Mouse (Mus musculus) stomach, embryonic 14.5 days (tissue): ENCODE measurements around the gene Olfr172. TPM values are rescaled to one million over a fixed set of nuclear protein-coding genes. Genes with fewer than 3 reads are reported as not detected.

Experiments
- ATAC-seq: fragments of 200-750 bp; cut with Nextera tagmentation; 2 replicates; pipeline ENCODE4 v1.8.0; 2017; ENCODE audit warnings: low read depth, moderate TSS enrichment; ENCODE audit not compliant: insufficient number of reproducible peaks, insufficient read depth, low FRiP score
- H3K27ac ChIP-seq: fragments of 300-500 bp; sonication (generic); 2 replicates; pipeline ENCODE4 v1.5.1; 2014; ENCODE audit warnings: mild to moderate bottlenecking, low read length, moderate library complexity, mixed read lengths
- H3K27me3 ChIP-seq: fragments of 300-500 bp; sonication (generic); 2 replicates; pipeline ENCODE4 v1.6.1; 2014; ENCODE audit warnings: low read length, control low read depth, mixed read lengths; ENCODE audit not compliant: control insufficient read depth, insufficient read depth
- H3K36me3 ChIP-seq: fragments of 300-500 bp; sonication (generic); 2 replicates; pipeline ENCODE4 v1.6.1; 2014; ENCODE audit warnings: mild to moderate bottlenecking, control low read depth, low read length, moderate library complexity, mixed read lengths; ENCODE audit not compliant: control insufficient read depth, insufficient read depth
- H3K4me1 ChIP-seq: fragments of 300-500 bp; sonication (generic); 2 replicates; pipeline ENCODE4 v1.6.1; 2014; ENCODE audit warnings: low read length, control low read depth, mixed read lengths; ENCODE audit not compliant: control insufficient read depth, insufficient read depth
- H3K4me2 ChIP-seq: fragments of 300-500 bp; sonication (generic); replicated peaks from 2 replicates; pipeline ENCODE4 v1.6.1; 2014; ENCODE audit warnings: low read depth, low read length, control low read depth
- H3K4me3 ChIP-seq: fragments of 300-500 bp; sonication (generic); 2 replicates; pipeline ENCODE4 v1.5.1; 2014; ENCODE audit warnings: low read depth, low read length, control low read depth
- H3K9ac ChIP-seq: fragments of 300-500 bp; sonication (generic); replicated peaks from 2 replicates; pipeline ENCODE4 v1.6.1; 2014; ENCODE audit warnings: low read depth, mild to moderate bottlenecking, control low read depth, low read length, moderate library complexity, mixed read lengths
- H3K9me3 ChIP-seq: fragments of 300-500 bp; sonication (generic); 2 replicates; pipeline ENCODE4 v1.6.1; 2016; ENCODE audit warnings: low read depth, low read length, control low read depth; ENCODE audit not compliant: control insufficient read depth
- WGBS: fragments of 180-500 bp; shearing (Covaris S2); extraction: QIAGEN DNeasy Blood & Tissue Kit; methylation state at CpG from one replicate; pipeline ENCODE4 v1.1.7; 2014; 5-methylcytosine and 5-hydroxymethylcytosine counted together
- polyA plus RNA-seq: library from polyadenylated mRNA; unstranded; fragments of >200 nt; fragmentation: Nextera tagmentation; extraction: Ambion mirVana; gene quantifications from 2 replicates; pipeline ENCODE4 v1.2.1, GENCODE M21; 2014

Olfr172 gene
- polyA plus RNA-seq, 1 experiment from 2014 or later = not detected

DNA sequence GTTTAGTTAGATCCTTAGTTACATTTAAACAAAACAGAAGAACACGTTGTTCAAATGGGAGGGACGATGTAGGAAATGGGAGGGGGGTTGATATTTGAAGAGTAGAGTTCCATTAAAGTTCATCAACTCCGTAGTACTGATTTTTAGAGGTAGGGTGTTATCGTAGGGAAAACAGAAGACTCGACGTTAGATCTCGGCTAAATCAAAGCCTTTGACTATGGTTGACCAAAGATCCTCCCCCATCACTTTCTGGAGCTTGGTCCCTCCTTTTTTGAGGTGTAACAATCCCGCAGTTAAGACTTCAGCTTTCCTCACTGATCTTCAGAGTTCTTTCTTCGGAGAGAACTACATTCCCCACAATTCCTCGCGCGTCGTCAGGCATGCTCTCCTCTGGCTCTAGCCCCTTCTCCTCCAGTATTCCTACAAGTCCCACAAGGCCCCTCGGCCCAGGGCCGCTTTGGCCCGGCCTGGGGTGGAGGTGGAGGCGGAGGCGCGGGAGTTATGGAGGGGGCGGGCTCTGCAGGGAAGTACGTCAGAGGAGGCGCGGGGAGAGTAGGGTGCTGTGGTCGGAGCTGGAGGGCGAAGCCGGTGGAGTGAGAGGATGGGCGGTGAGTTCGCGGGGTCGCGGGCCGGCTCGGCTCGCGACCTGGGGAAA, 35.4 kb downstream of the Olfr172 start, which contains the start of gene Cldnd1:
Gene Cldnd1, plus strand, starts transcription at position 434 of the 655 bp plus-strand sequence.
- Histone ChIP-seq H3K9me3 (no peaks in the 10 kb centered on the region), H3K9ac (peak within 1 kb of the TSS; percentile 68), H3K4me1 (peaks cover 3% of the 10 kb centered on the region; the same call in 1 of the 2 replicates), H3K36me3 (peaks cover 15% of the 10 kb centered on the region; the same call in 1 of the 2 replicates), H3K27ac (peak within 1 kb of the TSS; percentile 75), H3K4me3 (peak within 1 kb of the TSS; percentile 78), H3K27me3 (no peaks in the 10 kb centered on the region), H3K4me2 (peak within 1 kb of the TSS; percentile 58)
- WGBS = 1% methylated on average over 28 of the region's 35 CpGs
- peak; percentile 100 for ATAC-seq

DNA sequence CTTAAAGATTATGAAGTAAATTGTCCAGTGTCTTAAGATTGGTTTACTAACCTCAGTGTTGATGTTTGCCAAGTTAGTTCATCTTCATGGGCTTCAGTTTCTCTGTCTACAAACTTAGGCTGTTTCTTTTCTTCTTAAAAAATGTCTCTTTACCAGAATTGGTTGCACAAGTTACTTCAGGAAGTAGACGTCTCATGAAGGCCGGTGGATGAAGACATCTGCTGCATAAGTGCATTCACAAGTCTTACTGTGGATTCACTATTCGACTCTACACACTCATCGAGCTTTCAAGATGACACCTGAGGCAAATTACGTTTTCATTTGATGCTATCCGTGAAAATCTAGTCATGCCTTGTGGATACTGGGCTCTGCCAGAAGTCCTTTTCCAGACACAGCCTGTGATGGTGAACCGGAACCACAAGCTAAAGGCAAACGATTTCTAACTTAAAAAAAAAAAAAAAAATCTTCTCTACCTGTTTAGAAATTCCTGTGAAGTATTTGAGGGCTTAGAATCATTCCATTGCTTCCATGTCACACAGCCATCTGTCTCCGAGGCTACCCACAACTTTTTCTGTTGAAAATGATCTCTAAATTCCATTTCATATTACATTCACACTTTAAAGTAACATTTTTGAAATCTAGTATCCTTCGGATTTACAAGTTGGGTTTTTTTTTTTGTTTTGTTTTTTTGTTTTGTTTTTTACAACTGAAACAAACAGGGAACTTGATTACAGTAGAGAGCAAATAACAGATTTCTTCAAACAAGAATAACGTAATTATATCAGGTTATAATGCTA, 36.1 kb downstream of the Olfr172 start:
- no peak overlapping the region for H3K27ac ChIP-seq
- no peak for ATAC-seq
- H3K9me3 ChIP-seq = no peaks in the 10 kb centered on the region
- no peak overlapping the region for H3K9ac ChIP-seq
- peak overlapping the region; percentile 44 for H3K4me2 ChIP-seq
- no peaks in the 10 kb centered on the region for H3K27me3 ChIP-seq
- H3K36me3 ChIP-seq = peaks cover 11% of the 10 kb centered on the region; the same call in 1 of the 2 replicates
- WGBS = 77% methylated on average over 11 of the region's 11 CpGs
- peak overlapping the region; percentile 78 for H3K4me3 ChIP-seq
- peaks cover 3% of the 10 kb centered on the region; the same call in 1 of the 2 replicates for H3K4me1 ChIP-seq

DNA sequence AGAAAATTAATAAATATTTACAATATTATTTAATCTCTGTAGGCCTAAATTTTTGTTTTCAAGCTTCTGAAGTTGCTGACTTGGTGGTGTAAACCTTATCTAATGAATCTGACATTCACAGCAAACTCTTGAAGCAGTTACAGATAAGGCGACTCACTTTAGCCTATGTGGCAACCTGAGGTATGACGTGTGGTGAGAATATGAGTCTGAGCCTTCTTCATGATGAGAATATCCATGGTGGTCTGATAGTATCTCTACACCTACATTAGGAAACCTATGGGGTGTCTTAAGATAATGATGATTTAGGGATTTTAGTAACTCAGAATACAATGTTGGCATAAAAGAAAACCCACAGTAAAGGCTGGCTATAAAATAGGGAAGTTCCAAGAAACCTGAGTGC, 40.7 kb downstream of the Olfr172 start:
- no peak for ATAC-seq
- no peaks in the 10 kb centered on the region for H3K36me3 ChIP-seq
- 81% methylated on average over 2 of the region's 2 CpGs for WGBS
- no peak overlapping the region for H3K4me2 ChIP-seq
- no peak overlapping the region for H3K9ac ChIP-seq
- H3K4me3 ChIP-seq = no peak overlapping the region
- H3K27me3 ChIP-seq = no peaks in the 10 kb centered on the region
- no peak overlapping the region for H3K27ac ChIP-seq
- H3K9me3 ChIP-seq = no peaks in the 10 kb centered on the region
- no peaks in the 10 kb centered on the region for H3K4me1 ChIP-seq

DNA sequence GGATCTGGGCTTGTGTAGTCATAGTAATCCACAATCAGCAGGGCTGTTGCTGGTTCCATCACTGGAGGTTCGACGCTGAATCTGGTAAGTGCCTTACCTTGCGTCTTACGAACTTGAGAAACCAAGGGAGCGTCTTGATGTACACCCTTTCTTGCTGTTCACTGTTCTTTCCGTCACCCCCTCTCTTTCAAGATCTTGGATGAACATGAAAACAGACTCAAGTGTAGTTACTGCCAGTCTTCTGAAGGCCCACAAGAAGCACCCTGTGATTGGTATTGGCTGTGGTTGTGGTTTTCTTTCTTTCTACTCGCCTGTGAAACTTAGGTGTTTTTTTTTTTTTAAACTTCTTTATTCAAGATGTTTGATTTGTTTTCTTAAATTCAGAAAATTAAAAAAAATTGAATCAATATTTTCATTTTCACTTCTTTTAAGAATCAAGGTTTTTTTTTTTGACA, 44.3 kb downstream of the Olfr172 start, which contains the start of gene Gpr15:
Gene Gpr15, minus strand, starts transcription at position 405 of the 455 bp plus-strand sequence.
- no peaks in the 10 kb centered on the region for H3K36me3 ChIP-seq
- no peak for ATAC-seq
- H3K27ac ChIP-seq = no peak within 1 kb of the TSS
- no peak within 1 kb of the TSS for H3K4me2 ChIP-seq
- no peaks in the 10 kb centered on the region for H3K9me3 ChIP-seq
- WGBS = 89% methylated on average over 7 of the region's 7 CpGs
- H3K27me3 ChIP-seq = no peaks in the 10 kb centered on the region
- no peak within 1 kb of the TSS for H3K9ac ChIP-seq
- H3K4me1 ChIP-seq = no peaks in the 10 kb centered on the region
- H3K4me3 ChIP-seq = no peak within 1 kb of the TSS

DNA sequence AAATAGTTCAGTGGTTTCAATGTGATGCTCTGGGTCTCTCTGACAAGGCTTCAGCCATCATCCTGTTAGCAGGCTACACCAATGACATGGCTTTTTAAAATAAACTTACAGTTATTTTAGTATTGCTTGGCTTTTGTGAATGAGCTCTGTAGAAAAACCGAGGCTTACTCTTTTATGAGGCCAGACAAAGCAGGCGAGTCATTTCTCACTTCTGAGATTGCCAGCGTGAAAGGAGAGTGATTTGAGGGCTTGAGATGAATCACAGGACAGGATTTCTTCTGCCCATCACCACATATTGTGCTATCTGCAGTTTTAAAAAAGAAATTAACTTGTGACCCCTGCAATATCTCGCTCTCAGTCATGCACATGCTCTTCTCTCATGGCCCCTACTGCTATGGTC, 48.0 kb downstream of the Olfr172 start:
- no peak overlapping the region for H3K9ac ChIP-seq
- no peaks in the 10 kb centered on the region for H3K27me3 ChIP-seq
- H3K9me3 ChIP-seq = no peaks in the 10 kb centered on the region
- no peaks in the 10 kb centered on the region for H3K36me3 ChIP-seq
- H3K27ac ChIP-seq = no peak overlapping the region
- no peak overlapping the region for H3K4me3 ChIP-seq
- WGBS = 59% methylated on average over 4 of the region's 4 CpGs
- ATAC-seq = no peak
- H3K4me1 ChIP-seq = no peaks in the 10 kb centered on the region
- no peak overlapping the region for H3K4me2 ChIP-seq

DNA sequence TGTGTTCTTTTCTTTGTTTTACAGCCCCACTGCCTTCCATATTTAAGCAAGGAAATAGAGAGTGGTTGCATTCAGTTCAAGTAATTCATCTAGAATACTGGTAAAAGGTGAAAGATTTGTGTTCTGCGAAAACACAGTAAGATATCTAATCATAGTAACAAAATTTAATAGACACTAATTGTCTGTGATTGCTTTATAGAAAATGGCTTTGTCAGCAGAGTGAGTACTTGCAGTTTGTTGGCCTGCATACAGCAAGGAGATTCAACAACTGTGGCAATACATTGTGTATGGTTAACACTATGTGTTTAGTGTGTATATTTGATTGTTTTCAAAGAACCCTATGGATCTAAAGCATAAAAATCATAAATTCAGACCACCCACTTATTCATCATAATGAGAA, 49.8 kb downstream of the Olfr172 start:
- Histone ChIP-seq H3K27ac (no peak overlapping the region), H3K9me3 (no peaks in the 10 kb centered on the region), H3K36me3 (no peaks in the 10 kb centered on the region), H3K4me1 (no peaks in the 10 kb centered on the region), H3K9ac (no peak overlapping the region), H3K4me3 (no peak overlapping the region), H3K4me2 (no peak overlapping the region), H3K27me3 (no peaks in the 10 kb centered on the region)
- WGBS = 85% methylated on average over 1 of the region's 1 CpGs
- ATAC-seq = no peak

DNA sequence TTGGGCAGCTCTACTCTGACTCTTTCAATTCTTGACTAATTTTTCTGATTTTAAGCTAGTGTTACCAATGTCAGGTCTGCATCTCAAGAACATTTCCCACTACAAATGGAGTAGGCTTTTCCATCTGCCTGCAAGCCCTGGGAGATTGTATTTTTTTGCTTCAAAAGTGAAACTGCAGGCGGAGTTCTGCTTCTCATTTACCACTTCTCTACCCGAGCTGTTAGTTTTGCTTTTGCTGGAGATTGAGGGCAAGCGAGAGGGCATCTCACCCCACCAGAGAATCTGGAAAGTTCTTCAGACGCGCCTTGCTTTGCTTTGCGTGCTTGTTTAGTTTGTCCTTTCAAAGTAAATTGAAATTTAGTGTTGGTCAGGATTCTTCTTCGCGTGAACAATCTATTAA, 50.8 kb downstream of the Olfr172 start:
- no peaks in the 10 kb centered on the region for H3K36me3 ChIP-seq
- H3K4me1 ChIP-seq = no peaks in the 10 kb centered on the region
- no peaks in the 10 kb centered on the region for H3K27me3 ChIP-seq
- 74% methylated on average over 8 of the region's 8 CpGs for WGBS
- H3K27ac ChIP-seq = no peak overlapping the region
- no peak overlapping the region for H3K4me2 ChIP-seq
- ATAC-seq = no peak
- H3K9ac ChIP-seq = no peak overlapping the region
- H3K9me3 ChIP-seq = no peaks in the 10 kb centered on the region
- no peak overlapping the region for H3K4me3 ChIP-seq
